Mouse (Mus musculus) limb, embryonic 11.5 days (tissue): ENCODE data around the gene Hps5. TPM values are rescaled to one million over a fixed set of nuclear protein-coding genes. Genes with fewer than 3 reads are reported as not detected.
"Not testable (repeated sequence)": the region's sequence is repeated elsewhere in the genome, so short reads cannot be mapped to it uniquely, and the experiment has no call there.

Experiments
- ATAC-seq: fragments of 200-750 bp; cut with Nextera tagmentation; 2 replicates; pipeline ENCODE4 v1.8.0; 2017; ENCODE audit warnings: low read depth; ENCODE audit not compliant: insufficient number of reproducible peaks, low FRiP score, low TSS enrichment
- DNase-seq: peaks from one replicate; pipeline ENCODE4 v3.0.0-alpha.2; 2015; ENCODE audit warnings: low spot score
- H3K27ac ChIP-seq: fragments of 300-500 bp; sonication (generic); replicated peaks from 2 replicates; pipeline ENCODE4 v1.5.1; 2014; ENCODE audit warnings: low read depth, mild to moderate bottlenecking, low read length
- H3K27me3 ChIP-seq: fragments of 300-500 bp; sonication (generic); 2 replicates; pipeline ENCODE4 v1.6.1; 2014; ENCODE audit warnings: mild to moderate bottlenecking, low read length, mixed read lengths; ENCODE audit not compliant: control insufficient read depth, insufficient read depth
- H3K36me3 ChIP-seq: fragments of 300-500 bp; sonication (generic); 2 replicates; pipeline ENCODE4 v1.6.1; 2014; ENCODE audit warnings: mild to moderate bottlenecking, low read length, moderate library complexity, mixed read lengths; ENCODE audit not compliant: control insufficient read depth, insufficient read depth
- H3K4me1 ChIP-seq: fragments of 300-500 bp; sonication (generic); 2 replicates; pipeline ENCODE4 v1.6.1; 2014; ENCODE audit warnings: low read length, mixed read lengths; ENCODE audit not compliant: control insufficient read depth, insufficient read depth
- H3K4me2 ChIP-seq: fragments of 300-500 bp; sonication (generic); 2 replicates; pipeline ENCODE4 v1.6.1; 2014; ENCODE audit warnings: low read depth, mild to moderate bottlenecking, moderate library complexity; ENCODE audit not compliant: severe bottlenecking
- H3K4me3 ChIP-seq: fragments of 300-500 bp; sonication (generic); 2 replicates; pipeline ENCODE4 v1.5.1; 2014; ENCODE audit warnings: low read depth, low read length
- H3K9ac ChIP-seq: fragments of 300-500 bp; sonication (generic); 2 replicates; pipeline ENCODE4 v1.6.1; 2014; ENCODE audit warnings: mild to moderate bottlenecking, low read length
- H3K9me3 ChIP-seq: fragments of 300-500 bp; sonication (generic); 2 replicates; pipeline ENCODE4 v1.6.1; 2016; ENCODE audit warnings: low read length; ENCODE audit not compliant: control insufficient read depth
- WGBS: fragments of 180-500 bp; shearing (Covaris S2); extraction: QIAGEN DNeasy Blood & Tissue Kit; methylation state at CpG from one replicate; pipeline ENCODE4 v1.1.7; 2014; 5-methylcytosine and 5-hydroxymethylcytosine counted together
- polyA plus RNA-seq: library from polyadenylated mRNA; unstranded; fragments of >200 nt; fragmentation: Nextera tagmentation; extraction: Ambion mirVana; gene quantifications from 2 replicates; pipeline ENCODE4 v1.2.1, GENCODE M21; 2014

Gene Hps5
- polyA plus RNA-seq, 1 experiment from 2014 or later = 18.6 TPM

GRCm38 (mm10) chr7:46831693-46832092 lies 35.8 kb upstream of the Hps5 start:
- DNase-seq = no peak
- Histone ChIP-seq H3K4me1 (no peaks in the 10 kb centered on the region), H3K27ac (no peak overlapping the region), H3K4me3 (no peak overlapping the region), H3K9ac (no peak overlapping the region), H3K36me3 (no peaks in the 10 kb centered on the region), H3K27me3 (no peaks in the 10 kb centered on the region), H3K9me3 (no peaks in the 10 kb centered on the region), H3K4me2 (no peak overlapping the region)
- ATAC-seq = no peak
- WGBS = 74% methylated on average over 8 of the region's 8 CpGs

GRCm38 (mm10) chr7:46830799-46831590 lies 35.1 kb upstream of the Hps5 start:
- Histone ChIP-seq H3K4me2 (no peak overlapping the region), H3K27me3 (no peaks in the 10 kb centered on the region), H3K4me1 (no peaks in the 10 kb centered on the region), H3K9ac (no peak overlapping the region), H3K9me3 (no peaks in the 10 kb centered on the region), H3K4me3 (no peak overlapping the region), H3K36me3 (no peaks in the 10 kb centered on the region), H3K27ac (no peak overlapping the region)
- no peak for ATAC-seq
- DNase-seq = no peak
- WGBS = 61% methylated on average over 13 of the region's 13 CpGs

- no peak for DNase-seq
- 88% methylated on average over 12 of the region's 12 CpGs for WGBS
- Histone ChIP-seq H3K9me3 (no peaks in the 10 kb centered on the region), H3K9ac (no peak overlapping the region), H3K27me3 (no peaks in the 10 kb centered on the region), H3K4me1 (no peaks in the 10 kb centered on the region), H3K36me3 (no peaks in the 10 kb centered on the region), H3K4me2 (no peak overlapping the region), H3K27ac (no peak overlapping the region), H3K4me3 (no peak overlapping the region)
- ATAC-seq = no peak
These were observed 34.0 kb upstream of the Hps5 start for GRCm38 (mm10) chr7:46829911-46830310.

- Histone ChIP-seq H3K9me3 (no peaks in the 10 kb centered on the region), H3K4me1 (no peaks in the 10 kb centered on the region), H3K9ac (no peak overlapping the region), H3K27me3 (no peaks in the 10 kb centered on the region), H3K4me3 (no peak overlapping the region), H3K27ac (no peak overlapping the region), H3K4me2 (no peak overlapping the region), H3K36me3 (peaks cover 3% of the 10 kb centered on the region)
- DNase-seq (no peak), ATAC-seq (no peak)
- WGBS = 79% methylated on average over 2 of the region's 2 CpGs
These were observed 31.9 kb upstream of the Hps5 start for GRCm38 (mm10) chr7:46827803-46828184.

- no peak overlapping the region for H3K4me3 ChIP-seq
- H3K9me3 ChIP-seq = no peaks in the 10 kb centered on the region
- H3K36me3 ChIP-seq = peaks cover 9% of the 10 kb centered on the region
- no peaks in the 10 kb centered on the region for H3K27me3 ChIP-seq
- no peak overlapping the region for H3K4me2 ChIP-seq
- H3K27ac ChIP-seq = no peak overlapping the region
- no peak overlapping the region for H3K9ac ChIP-seq
- ATAC-seq (no peak), DNase-seq (no peak)
- 79% methylated on average over 20 of the region's 20 CpGs for WGBS
- H3K4me1 ChIP-seq = no peaks in the 10 kb centered on the region
These were observed 31.4 kb upstream of the Hps5 start for GRCm38 (mm10) chr7:46827046-46827802.

- not testable (repeated sequence) for DNase-seq, H3K9me3 ChIP-seq, H3K4me2 ChIP-seq, H3K27me3 ChIP-seq, H3K9ac ChIP-seq, H3K27ac ChIP-seq, ATAC-seq, H3K4me1 ChIP-seq, H3K4me3 ChIP-seq
- WGBS = 93% methylated on average over 15 of the region's 15 CpGs
- H3K36me3 ChIP-seq = peaks cover 25% of the 10 kb centered on the region
These were observed 25.2 kb upstream of the Hps5 start for GRCm38 (mm10) chr7:46820876-46821632.

- DNase-seq = no peak
- ATAC-seq = no peak
- Histone ChIP-seq H3K4me3 (no peak overlapping the region), H3K9ac (no peak overlapping the region), H3K9me3 (no peaks in the 10 kb centered on the region), H3K27ac (no peak overlapping the region), H3K4me1 (no peaks in the 10 kb centered on the region), H3K27me3 (no peaks in the 10 kb centered on the region), H3K36me3 (peaks cover 30% of the 10 kb centered on the region), H3K4me2 (no peak overlapping the region)
- 94% methylated on average over 4 of the region's 4 CpGs for WGBS
These were observed 18.1 kb upstream of the Hps5 start for GRCm38 (mm10) chr7:46814012-46814411.

- H3K4me2 ChIP-seq = no peak overlapping the region
- H3K9me3 ChIP-seq = no peaks in the 10 kb centered on the region
- no peaks in the 10 kb centered on the region for H3K27me3 ChIP-seq
- peaks cover 18% of the 10 kb centered on the region; the same call in 1 of the 2 replicates for H3K36me3 ChIP-seq
- no peak overlapping the region for H3K4me3 ChIP-seq
- WGBS = 95% methylated on average over 6 of the region's 6 CpGs
- DNase-seq (no peak), ATAC-seq (no peak)
- H3K27ac ChIP-seq = no peak overlapping the region
- H3K9ac ChIP-seq = no peak overlapping the region
- H3K4me1 ChIP-seq = no peaks in the 10 kb centered on the region
These were observed 14.5 kb upstream of the Hps5 start for GRCm38 (mm10) chr7:46810325-46810724.
